Mouse (Mus musculus): Measurements from ENCODE around the gene Tex21. TPM values are rescaled to one million over a fixed set of nuclear protein-coding genes. Genes with fewer than 3 reads are reported as not detected.

The Tex21 gene
- polyA plus RNA-seq, 1 experiment from 2014 or later: not detected

Other genes with a start within 250 kb of the Tex21 start
- gene Esr2, start 69.5 kb downstream of the Tex21 start, polyA plus RNA-seq (2015; fragmentation: Nextera tagmentation; extraction: Ambion mirVana): 0.12 and 0.25 TPM in 2 replicates
- gene Mthfd1, start 8.6 kb upstream of the Tex21 start, polyA plus RNA-seq (2015; fragmentation: Nextera tagmentation; extraction: Ambion mirVana): 45.8 and 47.4 TPM in 2 replicates
- gene Akap5, start 78.1 kb upstream of the Tex21 start, polyA plus RNA-seq (2015; fragmentation: Nextera tagmentation; extraction: Ambion mirVana): 2.5 and 5.2 TPM in 2 replicates
- gene Zbtb25, start 122.9 kb upstream of the Tex21 start, polyA plus RNA-seq (2015; fragmentation: Nextera tagmentation; extraction: Ambion mirVana): 12.3 and 13.3 TPM in 2 replicates
- 6.1 and 7.5 TPM in 2 replicates for gene Zbtb1, start 123.5 kb upstream of the Tex21 start, polyA plus RNA-seq (2015; fragmentation: Nextera tagmentation; extraction: Ambion mirVana)
- gene Hspa2, start 157.4 kb upstream of the Tex21 start, polyA plus RNA-seq (2015; fragmentation: Nextera tagmentation; extraction: Ambion mirVana): 15.8 and 16.0 TPM in 2 replicates
- gene Ppp1r36, start 170.8 kb upstream of the Tex21 start, polyA plus RNA-seq (2015; fragmentation: Nextera tagmentation; extraction: Ambion mirVana): 2.1 and 2.6 TPM in 2 replicates

All from heart, embryonic 16.5 days (tissue).